Mouse (Mus musculus) liver, adult 2 months (tissue): ENCODE results near the gene Ncln. TPM values are rescaled to one million over a fixed set of nuclear protein-coding genes. Genes with fewer than 3 reads are reported as not detected.

Experiments
- DNase-seq: peaks from one replicate; pipeline ENCODE4 v3.0.0-alpha.2; 2011; ENCODE audit warnings: low read depth, low spot score; ENCODE audit errors: extremely low read depth
- H3K27ac ChIP-seq: fragments of 200-500 bp; replicated peaks from 2 replicates; pipeline ENCODE4 v1.5.1; 2012; ENCODE audit warnings: low read depth, mild to moderate bottlenecking, control low read depth, inconsistent platforms, low read length; ENCODE audit not compliant: insufficient read depth
- H3K27me3 ChIP-seq: fragments of 200-500 bp; 2 replicates; pipeline ENCODE4 v1.6.1; 2012; ENCODE audit warnings: mild to moderate bottlenecking, moderate library complexity, low read length, inconsistent platforms; ENCODE audit not compliant: control insufficient read depth, insufficient read depth
- H3K36me3 ChIP-seq: fragments of 200-500 bp; 2 replicates; pipeline ENCODE4 v1.6.1; 2012; ENCODE audit warnings: low read length, inconsistent platforms; ENCODE audit not compliant: control insufficient read depth, insufficient read depth
- H3K4me1 ChIP-seq: fragments of 200-500 bp; 2 replicates; pipeline ENCODE4 v1.6.1; 2011; ENCODE audit warnings: low read length; ENCODE audit not compliant: control insufficient read depth, insufficient read depth
- H3K4me3 ChIP-seq: fragments of 200-500 bp; 2 replicates; pipeline ENCODE4 v1.5.1; 2011; ENCODE audit warnings: low read depth, mild to moderate bottlenecking, control low read depth, low read length, moderate library complexity; ENCODE audit not compliant: insufficient read depth
- H3K79me2 ChIP-seq: fragments of 200-500 bp; 2 replicates; pipeline ENCODE4 v1.6.1; 2012; ENCODE audit warnings: inconsistent platforms, mild to moderate bottlenecking, low read length, moderate library complexity; ENCODE audit not compliant: control insufficient read depth, insufficient read depth
- H3K9ac ChIP-seq: fragments of 200-500 bp; 2 replicates; pipeline ENCODE4 v1.6.1; 2012; ENCODE audit warnings: low read depth, mild to moderate bottlenecking, control low read depth, inconsistent platforms, low read length
- CTCF ChIP-seq: fragments of 200-500 bp; IDR thresholded peaks from 2 replicates; pipeline ENCODE4 v1.5.1; 2011; ENCODE audit warnings: low read depth, low read length, control low read depth
- POLR2A ChIP-seq: fragments of 200-500 bp; IDR thresholded peaks from 2 replicates; pipeline ENCODE4 v1.6.1; 2011; ENCODE audit warnings: low read length, control low read depth; ENCODE audit not compliant: insufficient read depth; ENCODE audit errors: extremely low read depth
- WGBS: fragments of 180-500 bp; shearing (Covaris S2); methylation state at CpG from one replicate; pipeline ENCODE4 v1.1.7; 2018; 5-methylcytosine and 5-hydroxymethylcytosine counted together
- polyA plus RNA-seq: library from polyadenylated mRNA; depleted of rRNA; stranded (reverse); fragments of >200 nt; gene quantifications from 2 replicates; pipeline ENCODE4 v1.2.3, GENCODE M21; 2012
- total RNA-seq: library from RNA; depleted of rRNA; stranded (reverse); fragments of >200 nt; gene quantifications from 2 replicates; pipeline ENCODE4 v1.2.3, GENCODE M21; 2014

Gene Ncln
- total and polyA plus RNA-seq, 2 experiments: 31.6 to 159 TPM

DNA sequence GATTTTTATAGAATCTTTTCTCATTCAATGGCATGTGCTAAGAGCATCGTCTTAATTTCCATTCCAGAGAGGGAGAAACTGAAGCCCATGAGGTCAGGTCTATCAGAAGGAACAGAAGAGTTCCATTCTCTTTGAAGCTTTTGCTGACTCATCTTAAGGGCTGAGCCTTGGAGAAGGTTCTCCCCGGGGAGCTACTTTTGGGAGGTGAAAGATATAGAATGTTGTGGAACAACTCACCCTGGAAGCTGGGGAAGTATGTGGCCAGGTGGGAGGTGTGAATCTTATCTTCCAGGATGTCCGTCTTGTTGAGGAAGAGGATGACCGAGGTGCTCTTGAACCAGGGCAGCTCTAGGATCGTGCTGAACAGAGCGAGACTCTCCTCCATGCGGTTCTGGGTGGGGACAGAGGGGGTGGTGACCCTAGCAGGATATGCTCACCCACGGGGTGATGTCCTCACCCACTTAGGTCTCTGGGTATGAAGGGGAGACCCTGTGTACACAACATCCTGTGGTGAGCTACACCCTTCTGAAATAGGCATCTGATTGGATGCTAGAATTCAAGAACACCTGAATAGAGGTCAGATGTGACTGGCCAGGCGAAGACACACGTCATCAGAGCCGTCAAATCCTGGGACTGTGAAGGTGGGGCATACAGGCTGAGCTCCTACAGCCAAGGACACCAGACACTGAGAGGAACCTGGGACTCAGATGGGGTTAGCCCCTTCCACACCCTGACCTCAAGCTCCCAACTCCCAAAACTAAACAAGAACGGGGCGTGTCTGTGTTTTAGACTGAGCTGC lies 11.7 kb upstream of the Ncln start:
- Histone ChIP-seq H3K27me3 (peaks cover 5% of the 10 kb centered on the region; the same call in 1 of the 2 replicates), H3K79me2 (no peaks in the 10 kb centered on the region), H3K9ac (no peak overlapping the region), H3K36me3 (no peaks in the 10 kb centered on the region), H3K4me1 (no peaks in the 10 kb centered on the region), H3K27ac (no peak overlapping the region), H3K4me3 (no peak overlapping the region)
- TF ChIP-seq POLR2A: no peak
- TF ChIP-seq CTCF: no peak
- no peak for DNase-seq
- WGBS: 66% methylated on average over 13 of the region's 13 CpGs

DNA sequence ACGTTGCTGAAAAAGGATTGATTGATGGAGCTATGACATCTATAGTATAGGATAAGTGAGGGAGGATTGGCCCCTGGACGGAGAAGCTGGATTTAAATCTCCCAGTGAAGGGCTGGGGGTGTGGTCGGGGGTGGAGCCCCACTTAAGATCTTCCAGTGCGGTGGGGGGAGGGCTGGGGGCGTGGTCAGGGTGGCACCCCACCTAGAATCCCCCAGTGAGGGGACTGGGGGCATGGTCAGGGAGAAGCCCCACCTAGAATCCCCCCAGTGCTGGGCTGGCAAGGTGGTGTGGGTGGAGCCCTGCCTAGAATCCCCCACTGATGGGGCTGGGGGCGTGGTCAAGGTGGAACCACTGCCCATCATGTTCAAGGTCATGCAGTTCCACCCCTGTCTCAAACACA lies 10.9 kb upstream of the Ncln start:
- TF ChIP-seq CTCF (no peak), POLR2A (no peak)
- Histone ChIP-seq H3K27me3 (peaks cover 1% of the 10 kb centered on the region; the same call in 1 of the 2 replicates), H3K79me2 (no peaks in the 10 kb centered on the region), H3K27ac (no peak overlapping the region), H3K4me1 (no peaks in the 10 kb centered on the region; the same call in 1 of the 2 replicates), H3K4me3 (no peak overlapping the region), H3K36me3 (no peaks in the 10 kb centered on the region), H3K9ac (no peak overlapping the region)
- DNase-seq: no peak
- 48% methylated on average over 6 of the region's 6 CpGs for WGBS

DNA sequence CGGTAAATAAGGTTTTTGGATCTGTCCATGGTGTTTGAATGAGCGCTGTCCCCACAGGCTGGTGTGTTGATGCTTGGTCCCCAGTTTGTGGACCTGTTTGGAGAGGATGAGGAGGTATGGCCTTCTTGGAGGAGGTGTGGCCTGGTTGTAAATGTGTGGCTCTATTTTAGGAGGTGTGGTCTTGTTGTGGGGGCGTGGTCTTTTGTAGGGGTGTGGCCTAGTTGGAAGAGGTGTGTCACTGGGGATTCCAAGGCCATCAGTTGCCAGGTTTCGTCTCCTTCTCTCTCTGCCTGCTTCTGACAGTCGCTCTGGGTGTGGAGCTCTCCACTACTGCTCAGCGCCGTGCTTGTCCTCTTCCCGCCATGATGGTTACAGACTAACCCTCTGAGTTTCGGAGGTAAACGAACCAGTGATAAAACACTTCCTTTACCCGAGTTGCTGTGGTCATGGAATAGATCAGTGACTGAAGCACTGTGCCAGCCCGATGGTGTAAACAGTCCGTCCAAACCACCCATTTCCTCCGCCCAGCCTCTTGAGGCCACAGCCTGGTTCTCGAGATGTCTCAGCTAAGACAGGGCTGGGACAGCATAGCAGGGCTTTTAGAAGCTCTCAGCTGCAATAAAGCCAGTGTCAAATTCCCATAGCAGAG lies 8.9 kb upstream of the Ncln start:
- Histone ChIP-seq H3K79me2 (no peaks in the 10 kb centered on the region), H3K27me3 (no peaks in the 10 kb centered on the region)

DNA sequence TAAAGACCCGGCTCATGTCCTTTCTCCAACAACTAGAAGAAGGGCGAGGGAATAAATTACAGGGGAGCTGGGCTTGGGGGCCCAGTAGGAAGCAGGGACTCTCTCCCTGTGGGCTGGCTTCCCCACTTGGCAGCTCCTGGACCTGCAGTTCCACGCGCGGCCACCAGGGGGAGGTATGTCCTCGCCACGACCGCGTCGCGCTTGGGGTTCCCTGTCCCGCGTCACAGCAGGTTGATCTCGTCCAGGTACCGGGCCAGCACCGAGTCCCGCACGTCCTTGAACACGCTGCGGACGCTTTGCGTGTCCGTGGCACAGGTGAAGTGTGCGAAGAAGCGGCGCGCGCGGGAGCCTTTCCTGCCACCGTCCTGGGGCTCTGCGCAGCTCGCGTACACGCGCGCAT lies 6.5 kb upstream of the Ncln start:
- 8% methylated on average over 36 of the region's 36 CpGs for WGBS
- DNase-seq: peak; percentile 29
- no peaks in the 10 kb centered on the region for H3K36me3 ChIP-seq
- H3K27ac ChIP-seq: no peak overlapping the region
- TF ChIP-seq CTCF (peak; percentile 98), POLR2A (no peak)
- H3K79me2 ChIP-seq: no peaks in the 10 kb centered on the region
- no peaks in the 10 kb centered on the region for H3K27me3 ChIP-seq
- no peaks in the 10 kb centered on the region; the same call in 1 of the 2 replicates for H3K4me1 ChIP-seq
- peak overlapping the region; percentile 48 for H3K4me3 ChIP-seq
- peak overlapping the region; percentile 62 for H3K9ac ChIP-seq

More for the DNA sequence above, 8.9 kb upstream of the Ncln start:
- no peak overlapping the region for H3K27ac ChIP-seq
- H3K4me1 ChIP-seq: no peaks in the 10 kb centered on the region; the same call in 1 of the 2 replicates
- TF ChIP-seq CTCF (no peak), POLR2A (no peak)
- no peaks in the 10 kb centered on the region for H3K36me3 ChIP-seq
- DNase-seq: no peak
- 75% methylated on average over 15 of the region's 15 CpGs for WGBS
- no peak overlapping the region for H3K9ac ChIP-seq
- H3K4me3 ChIP-seq: no peak overlapping the region

DNA sequence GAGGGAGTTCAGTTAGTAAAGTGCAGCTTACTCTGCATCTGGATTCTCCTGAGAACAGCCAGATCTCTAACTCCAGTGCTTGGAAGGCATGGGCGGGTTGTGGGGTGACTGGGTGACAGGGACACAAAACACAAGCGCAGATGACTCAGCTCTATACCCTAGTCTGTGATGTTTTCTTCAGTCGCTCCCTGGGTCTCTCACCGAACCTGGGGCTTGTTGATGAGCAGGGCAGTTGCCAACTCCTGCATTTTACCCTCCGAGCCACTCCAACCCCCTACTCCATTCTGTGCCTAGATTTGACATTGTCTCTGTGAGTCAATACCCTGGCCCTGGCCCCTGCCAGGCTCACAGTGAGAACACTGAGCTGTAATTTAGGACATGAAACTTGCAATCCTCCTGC lies 5.7 kb upstream of the Ncln start:
- Histone ChIP-seq H3K27me3 (no peaks in the 10 kb centered on the region), H3K79me2 (no peaks in the 10 kb centered on the region), H3K4me3 (no peak overlapping the region), H3K4me1 (no peaks in the 10 kb centered on the region; the same call in 1 of the 2 replicates), H3K27ac (no peak overlapping the region), H3K36me3 (no peaks in the 10 kb centered on the region), H3K9ac (no peak overlapping the region)
- no peak for DNase-seq
- 94% methylated on average over 5 of the region's 5 CpGs for WGBS
- TF ChIP-seq POLR2A (no peak), CTCF (no peak)

DNA sequence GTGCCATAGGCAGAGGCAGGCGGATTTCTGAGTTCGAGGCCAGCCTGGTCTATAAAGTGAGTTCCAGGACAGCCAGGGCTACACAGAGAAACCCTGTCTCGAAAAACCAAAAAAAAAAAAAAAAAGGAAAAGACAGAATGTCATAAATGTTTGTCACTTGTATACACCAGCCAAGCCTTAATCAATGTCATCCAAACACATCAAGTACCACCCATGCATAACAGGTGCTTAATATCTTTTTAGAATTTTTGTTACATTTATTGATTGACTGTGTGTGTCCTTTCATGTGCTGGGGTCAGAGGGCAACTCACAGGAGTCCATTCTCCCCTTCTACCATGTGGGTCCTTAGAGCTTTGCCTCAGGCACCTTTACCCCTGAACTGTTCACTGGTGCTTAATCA lies 3.8 kb upstream of the Ncln start, which contains the start of gene S1pr4:
TSS of gene S1pr4 (minus strand) at position 101 of the 400 bp plus-strand sequence.
- 80% methylated on average over 3 of the region's 3 CpGs for WGBS
- Histone ChIP-seq H3K27ac (no peak within 1 kb of the TSS), H3K9ac (peak within 1 kb of the TSS; percentile 47), H3K27me3 (no peaks in the 10 kb centered on the region), H3K36me3 (no peaks in the 10 kb centered on the region), H3K79me2 (peaks cover 11% of the 10 kb centered on the region; the same call in 1 of the 2 replicates), H3K4me3 (peak within 1 kb of the TSS; percentile 31), H3K4me1 (peaks cover 2% of the 10 kb centered on the region)
- TF ChIP-seq CTCF (no peak), POLR2A (no peak)
- DNase-seq: no peak
